Mouse (Mus musculus) liver, adult 2 months (tissue): ENCODE data around the gene Numa1. TPM values are rescaled to one million over a fixed set of nuclear protein-coding genes. Genes with fewer than 3 reads are reported as not detected.
"Not testable (repeated sequence)": the region's sequence is repeated elsewhere in the genome, so short reads cannot be mapped to it uniquely, and the experiment has no call there.

ENCODE experiments used
- DNase-seq: peaks from one replicate; pipeline ENCODE4 v3.0.0-alpha.2; 2011; ENCODE audit warnings: low read depth, low spot score; ENCODE audit errors: extremely low read depth
- H3K27ac ChIP-seq: fragments of 200-500 bp; replicated peaks from 2 replicates; pipeline ENCODE4 v1.5.1; 2012; ENCODE audit warnings: low read depth, mild to moderate bottlenecking, control low read depth, inconsistent platforms, low read length; ENCODE audit not compliant: insufficient read depth
- H3K27me3 ChIP-seq: fragments of 200-500 bp; 2 replicates; pipeline ENCODE4 v1.6.1; 2012; ENCODE audit warnings: mild to moderate bottlenecking, moderate library complexity, low read length, inconsistent platforms; ENCODE audit not compliant: control insufficient read depth, insufficient read depth
- H3K36me3 ChIP-seq: fragments of 200-500 bp; 2 replicates; pipeline ENCODE4 v1.6.1; 2012; ENCODE audit warnings: low read length, inconsistent platforms; ENCODE audit not compliant: control insufficient read depth, insufficient read depth
- H3K4me1 ChIP-seq: fragments of 200-500 bp; 2 replicates; pipeline ENCODE4 v1.6.1; 2011; ENCODE audit warnings: low read length; ENCODE audit not compliant: control insufficient read depth, insufficient read depth
- H3K4me3 ChIP-seq: fragments of 200-500 bp; 2 replicates; pipeline ENCODE4 v1.5.1; 2011; ENCODE audit warnings: low read depth, mild to moderate bottlenecking, control low read depth, low read length, moderate library complexity; ENCODE audit not compliant: insufficient read depth
- H3K79me2 ChIP-seq: fragments of 200-500 bp; 2 replicates; pipeline ENCODE4 v1.6.1; 2012; ENCODE audit warnings: inconsistent platforms, mild to moderate bottlenecking, low read length, moderate library complexity; ENCODE audit not compliant: control insufficient read depth, insufficient read depth
- H3K9ac ChIP-seq: fragments of 200-500 bp; 2 replicates; pipeline ENCODE4 v1.6.1; 2012; ENCODE audit warnings: low read depth, mild to moderate bottlenecking, control low read depth, inconsistent platforms, low read length
- CTCF ChIP-seq: fragments of 200-500 bp; IDR thresholded peaks from 2 replicates; pipeline ENCODE4 v1.5.1; 2011; ENCODE audit warnings: low read depth, low read length, control low read depth
- POLR2A ChIP-seq: fragments of 200-500 bp; IDR thresholded peaks from 2 replicates; pipeline ENCODE4 v1.6.1; 2011; ENCODE audit warnings: low read length, control low read depth; ENCODE audit not compliant: insufficient read depth; ENCODE audit errors: extremely low read depth
- WGBS: fragments of 180-500 bp; shearing (Covaris S2); methylation state at CpG from one replicate; pipeline ENCODE4 v1.1.7; 2018; 5-methylcytosine and 5-hydroxymethylcytosine counted together
- polyA plus RNA-seq: library from polyadenylated mRNA; depleted of rRNA; stranded (reverse); fragments of >200 nt; gene quantifications from 2 replicates; pipeline ENCODE4 v1.2.3, GENCODE M21; 2012
- total RNA-seq: library from RNA; depleted of rRNA; stranded (reverse); fragments of >200 nt; gene quantifications from 2 replicates; pipeline ENCODE4 v1.2.3, GENCODE M21; 2014

The Numa1 gene
- total and polyA plus RNA-seq, 2 experiments = 26.7 to 31.8 TPM

DNA sequence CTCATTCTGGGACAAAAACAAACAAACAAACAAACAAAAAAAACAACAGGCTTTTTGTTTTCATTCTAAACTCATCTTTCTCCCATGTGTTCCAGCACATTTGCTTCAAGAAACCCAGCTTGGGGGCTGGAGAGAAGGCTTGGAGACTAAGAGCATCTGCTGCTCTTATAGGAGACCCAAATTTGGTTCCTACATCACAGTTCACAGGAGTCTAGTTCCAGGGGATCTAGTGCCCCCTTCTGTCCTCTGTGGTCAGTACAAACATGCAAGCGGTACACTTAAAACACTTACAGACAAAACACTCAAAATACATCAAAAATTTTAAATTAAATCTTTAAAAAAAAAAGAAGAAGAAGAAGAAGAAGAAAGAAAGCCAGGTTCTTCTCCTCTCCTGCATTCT, 101.0 kb downstream of the Numa1 start:
- WGBS = 90% methylated on average over 1 of the region's 1 CpGs

GRCm38 (mm10) chr7:102035534-102035933, 101.6 kb downstream of the Numa1 start:
- H3K9ac ChIP-seq = no peak overlapping the region
- WGBS = 50% methylated on average over 2 of the region's 2 CpGs
- H3K27ac ChIP-seq = no peak overlapping the region
- TF ChIP-seq POLR2A (no peak), CTCF (no peak)
- no peaks in the 10 kb centered on the region for H3K79me2 ChIP-seq
- no peak overlapping the region for H3K4me3 ChIP-seq
- H3K4me1 ChIP-seq = no peaks in the 10 kb centered on the region
- DNase-seq = no peak
- H3K27me3 ChIP-seq = no peaks in the 10 kb centered on the region
- peaks cover 48% of the 10 kb centered on the region for H3K36me3 ChIP-seq

More for the DNA sequence above, 101.0 kb downstream of the Numa1 start:
- H3K27me3 ChIP-seq = no peaks in the 10 kb centered on the region
- peaks cover 48% of the 10 kb centered on the region for H3K36me3 ChIP-seq
- TF ChIP-seq POLR2A (no peak), CTCF (no peak)
- no peaks in the 10 kb centered on the region for H3K79me2 ChIP-seq
- H3K9ac ChIP-seq = no peak overlapping the region
- no peaks in the 10 kb centered on the region for H3K4me1 ChIP-seq
- H3K4me3 ChIP-seq = no peak overlapping the region
- DNase-seq = no peak
- H3K27ac ChIP-seq = no peak overlapping the region

- no peak for TF ChIP-seq CTCF
- no peak for TF ChIP-seq POLR2A
- Histone ChIP-seq H3K79me2 (no peaks in the 10 kb centered on the region), H3K9ac (no peak overlapping the region), H3K36me3 (peaks cover 46% of the 10 kb centered on the region), H3K4me3 (no peak overlapping the region), H3K27me3 (no peaks in the 10 kb centered on the region), H3K4me1 (no peaks in the 10 kb centered on the region), H3K27ac (no peak overlapping the region)
- 95% methylated on average over 3 of the region's 3 CpGs for WGBS
- no peak for DNase-seq
Observed at GRCm38 (mm10) chr7:102037318-102037717, 103.4 kb downstream of the Numa1 start.

- Histone ChIP-seq H3K4me3 (no peak overlapping the region), H3K36me3 (peaks cover 27% of the 10 kb centered on the region), H3K9ac (no peak overlapping the region), H3K79me2 (peaks cover 7% of the 10 kb centered on the region; the same call in 1 of the 2 replicates), H3K4me1 (no peaks in the 10 kb centered on the region), H3K27me3 (no peaks in the 10 kb centered on the region), H3K27ac (no peak overlapping the region)
- DNase-seq = peak; percentile 28
- TF ChIP-seq POLR2A (no peak), CTCF (no peak)
- 42% methylated on average over 2 of the region's 2 CpGs for WGBS
Observed at GRCm38 (mm10) chr7:102042314-102042713, 108.4 kb downstream of the Numa1 start.

DNA sequence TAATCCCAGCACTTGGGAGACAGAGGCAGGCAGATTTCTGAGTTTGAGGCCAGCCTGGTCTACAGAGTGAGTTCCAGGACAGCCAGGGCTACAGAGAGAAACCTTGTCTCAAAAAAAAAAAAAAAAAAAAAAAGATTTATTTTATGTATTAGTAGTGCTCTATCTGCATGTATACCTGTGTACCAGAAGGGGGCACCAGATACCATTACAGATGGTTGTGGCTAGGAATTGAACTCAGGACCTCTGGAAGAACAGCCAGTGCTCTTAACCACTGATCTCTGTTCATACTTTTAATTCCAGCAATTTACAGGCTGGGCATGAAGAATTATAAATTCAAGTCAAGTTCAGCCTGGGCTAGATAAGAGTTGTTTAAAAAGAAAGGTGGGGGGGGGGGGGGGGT, 114.6 kb downstream of the Numa1 start:
- peak; percentile 35 for DNase-seq
- not testable (repeated sequence) for H3K4me3 ChIP-seq, H3K4me1 ChIP-seq, H3K9ac ChIP-seq, H3K27ac ChIP-seq, H3K36me3 ChIP-seq, H3K27me3 ChIP-seq
- peaks cover 12% of the 10 kb centered on the region; the same call in 1 of the 2 replicates for H3K79me2 ChIP-seq
- TF ChIP-seq CTCF = 0 out of 2 replicates have a peak, but pooled peaks have one; percentile 13

GRCm38 (mm10) chr7:102061353-102061752, 127.4 kb downstream of the Numa1 start:
- H3K4me3 ChIP-seq = no peak overlapping the region
- H3K27me3 ChIP-seq = no peaks in the 10 kb centered on the region
- H3K4me1 ChIP-seq = peaks cover 37% of the 10 kb centered on the region
- no peak overlapping the region for H3K27ac ChIP-seq
- H3K79me2 ChIP-seq = peaks cover 24% of the 10 kb centered on the region; the same call in 1 of the 2 replicates
- TF ChIP-seq POLR2A = no peak
- no peak for TF ChIP-seq CTCF
- WGBS = 70% methylated on average over 3 of the region's 3 CpGs
- H3K9ac ChIP-seq = no peak overlapping the region
- DNase-seq = no peak
- no peaks in the 10 kb centered on the region; the same call in 1 of the 2 replicates for H3K36me3 ChIP-seq
